Mouse (Mus musculus): Measurements from ENCODE around the gene Eif1b. TPM values are rescaled to one million over a fixed set of nuclear protein-coding genes. Genes with fewer than 3 reads are reported as not detected.

Gene Eif1b
- 56.0 TPM for polyA plus RNA-seq (2017; shearing (Covaris generic))

GRCm38 (mm10) chr9:120492010-120492399 is at the start of gene Eif1b:
Gene Eif1b, plus strand, starts transcription at chr9:120492232.

GRCm38 (mm10) chr9:120539662-120540251 is 47.7 kb downstream of the Eif1b start, which contains the start of gene Entpd3:
Gene Entpd3, plus strand, starts transcription at chr9:120539818.

Other genes with a start within 250 kb of the Eif1b start
- not detected for gene Myrip, start 190.7 kb upstream of the Eif1b start, polyA plus RNA-seq (2017; shearing (Covaris generic))
- gene Entpd3, start 47.6 kb downstream of the Eif1b start, polyA plus RNA-seq (2017; shearing (Covaris generic)) = not detected
- gene Rpl14, start 79.2 kb downstream of the Eif1b start, polyA plus RNA-seq (2017; shearing (Covaris generic)) = 1,373 TPM